Mouse (Mus musculus): ENCODE results near the gene Retreg3. TPM values are rescaled to one million over a fixed set of nuclear protein-coding genes. Genes with fewer than 3 reads are reported as not detected.

Gene Retreg3
- polyA plus RNA-seq, 1 experiment from 2014 or later: 18.4 TPM

GRCm38 (mm10) chr11:101140164-101140819 is 20.6 kb upstream of the Retreg3 start:
- WGBS: 18% methylated on average over 27 of the region's 27 CpGs
- Histone ChIP-seq H3K9ac (ENCODE audit: low read length) (peak overlapping the region; percentile 42), H3K4me2 (ENCODE audit: low read depth, low read length) (peak overlapping the region; percentile 55), H3K27ac (ENCODE audit: low read length) (peak overlapping the region; percentile 7; the same call in 1 of the 2 replicates), H3K4me3 (ENCODE audit: low read length) (peak overlapping the region; percentile 30), H3K36me3 (ENCODE audit: control insufficient read depth, insufficient read depth, low read length) (no peaks in the 10 kb centered on the region), H3K27me3 (ENCODE audit: control insufficient read depth, insufficient read depth, low read depth, low read length) (no peaks in the 10 kb centered on the region), H3K4me1 (replicated peaks; ENCODE audit: control insufficient read depth, insufficient read depth, low read length) (peaks cover 7% of the 10 kb centered on the region), H3K9me3 (ENCODE audit: control insufficient read depth, low read length) (no peaks in the 10 kb centered on the region)
- peak; percentile 66 for ATAC-seq (ENCODE audit: low read depth)

DNA sequence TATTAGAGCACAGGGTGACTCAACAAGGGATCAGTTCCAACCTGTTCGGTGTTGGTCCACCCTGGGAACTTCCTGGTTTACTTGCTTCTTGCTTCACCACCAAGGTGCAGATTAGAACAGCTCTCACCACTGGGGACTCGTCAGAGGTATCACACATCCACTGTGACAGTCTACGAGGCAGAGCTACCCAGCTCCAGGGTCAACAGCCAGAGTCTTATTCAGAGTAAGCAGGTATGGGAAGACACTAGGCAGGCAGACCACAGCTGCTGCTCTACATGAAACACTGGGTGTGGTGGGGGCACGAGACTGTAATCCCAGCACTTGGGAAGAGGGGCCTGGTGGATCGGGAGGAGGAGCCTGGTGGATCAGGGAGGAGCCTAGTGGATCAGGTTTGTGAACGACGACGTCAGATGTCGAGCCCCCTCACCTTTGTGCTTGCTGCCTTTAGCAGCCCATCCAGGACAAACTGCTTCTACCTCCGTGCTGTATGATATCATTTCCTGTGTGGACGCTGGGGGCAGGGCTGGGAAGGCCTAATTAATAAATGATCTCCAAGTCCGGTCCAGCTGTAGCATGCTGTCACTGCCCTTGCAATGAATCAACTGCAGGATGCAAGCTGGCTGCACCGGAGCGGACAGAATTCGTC is 19.0 kb upstream of the Retreg3 start:
- Histone ChIP-seq H3K27ac (ENCODE audit: low read length) (no peak overlapping the region), H3K4me3 (ENCODE audit: low read length) (peak overlapping the region; percentile 17), H3K4me1 (replicated peaks; ENCODE audit: control insufficient read depth, insufficient read depth, low read length) (peaks cover 3% of the 10 kb centered on the region), H3K27me3 (ENCODE audit: control insufficient read depth, insufficient read depth, low read depth, low read length) (no peaks in the 10 kb centered on the region), H3K9me3 (ENCODE audit: control insufficient read depth, low read length) (no peaks in the 10 kb centered on the region), H3K4me2 (ENCODE audit: low read depth, low read length) (peak overlapping the region; percentile 31), H3K9ac (ENCODE audit: low read length) (no peak overlapping the region), H3K36me3 (ENCODE audit: control insufficient read depth, insufficient read depth, low read length) (no peaks in the 10 kb centered on the region)
- WGBS: 17% methylated on average over 15 of the region's 15 CpGs
- peak; percentile 44 for ATAC-seq (ENCODE audit: low read depth)

GRCm38 (mm10) chr11:101137000-101137399 is 17.3 kb upstream of the Retreg3 start:
- 58% methylated on average over 7 of the region's 7 CpGs for whole genome bisulfite sequencing
- Histone ChIP-seq H3K9ac (ENCODE audit: low read length) (no peak overlapping the region), H3K4me2 (ENCODE audit: low read depth, low read length) (no peak overlapping the region), H3K27ac (ENCODE audit: low read length) (no peak overlapping the region), H3K36me3 (ENCODE audit: control insufficient read depth, insufficient read depth, low read length) (no peaks in the 10 kb centered on the region), H3K27me3 (ENCODE audit: control insufficient read depth, insufficient read depth, low read depth, low read length) (no peaks in the 10 kb centered on the region), H3K4me1 (replicated peaks; ENCODE audit: control insufficient read depth, insufficient read depth, low read length) (0 out of 2 replicates have a peak, but pooled peaks cover 2% of the 10 kb centered on the region), H3K9me3 (ENCODE audit: control insufficient read depth, low read length) (no peaks in the 10 kb centered on the region), H3K4me3 (ENCODE audit: low read length) (no peak overlapping the region)
- no peak for ATAC-seq (ENCODE audit: low read depth)

- H3K9ac ChIP-seq (ENCODE audit: low read length): no peak overlapping the region
- WGBS: 66% methylated on average over 13 of the region's 13 CpGs
- H3K4me3 ChIP-seq (ENCODE audit: low read length): no peak overlapping the region
- no peak overlapping the region for H3K4me2 ChIP-seq (ENCODE audit: low read depth, low read length)
- H3K27ac ChIP-seq (ENCODE audit: low read length): no peak overlapping the region
- H3K36me3 ChIP-seq (ENCODE audit: control insufficient read depth, insufficient read depth, low read length): no peaks in the 10 kb centered on the region
- no peaks in the 10 kb centered on the region for H3K27me3 ChIP-seq (ENCODE audit: control insufficient read depth, insufficient read depth, low read depth, low read length)
- 0 out of 2 replicates have a peak, but pooled peaks cover 4% of the 10 kb centered on the region for H3K4me1 ChIP-seq (replicated peaks; ENCODE audit: control insufficient read depth, insufficient read depth, low read length)
- peaks cover 4% of the 10 kb centered on the region for H3K9me3 ChIP-seq (ENCODE audit: control insufficient read depth, low read length)
- no peak for ATAC-seq (ENCODE audit: low read depth)
These were observed 14.6 kb upstream of the Retreg3 start for GRCm38 (mm10) chr11:101134217-101134865.

DNA sequence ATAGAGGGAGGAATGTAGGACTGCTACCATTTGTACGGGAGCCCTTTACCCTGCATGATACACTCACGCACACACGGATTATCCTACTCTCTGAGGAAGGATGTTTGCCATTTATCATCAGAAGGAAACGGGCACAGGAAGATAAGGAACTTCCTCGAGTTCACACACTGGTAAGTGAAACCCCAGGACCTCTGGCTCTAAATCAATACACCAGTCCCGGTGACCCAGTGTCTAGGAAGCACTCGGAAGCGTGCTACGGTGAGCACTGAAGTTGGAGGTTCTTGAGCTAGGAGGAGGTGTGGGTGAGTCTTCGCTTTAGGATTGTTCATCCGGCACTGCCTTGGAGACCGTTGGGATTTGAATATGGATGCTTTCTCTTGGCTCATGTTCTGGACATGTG is 13.3 kb upstream of the Retreg3 start:
- no peaks in the 10 kb centered on the region for H3K36me3 ChIP-seq (ENCODE audit: control insufficient read depth, insufficient read depth, low read length)
- H3K4me1 ChIP-seq (replicated peaks; ENCODE audit: control insufficient read depth, insufficient read depth, low read length): 0 out of 2 replicates have a peak, but pooled peaks cover 4% of the 10 kb centered on the region
- no peak overlapping the region for H3K27ac ChIP-seq (ENCODE audit: low read length)
- H3K4me2 ChIP-seq (ENCODE audit: low read depth, low read length): no peak overlapping the region
- H3K9me3 ChIP-seq (ENCODE audit: control insufficient read depth, low read length): peaks cover 4% of the 10 kb centered on the region
- WGBS: 39% methylated on average over 12 of the region's 12 CpGs
- ATAC-seq (ENCODE audit: low read depth): peak; percentile 28; the same call in 1 of the 2 replicates
- no peaks in the 10 kb centered on the region for H3K27me3 ChIP-seq (ENCODE audit: control insufficient read depth, insufficient read depth, low read depth, low read length)
- no peak overlapping the region for H3K9ac ChIP-seq (ENCODE audit: low read length)
- H3K4me3 ChIP-seq (ENCODE audit: low read length): no peak overlapping the region

DNA sequence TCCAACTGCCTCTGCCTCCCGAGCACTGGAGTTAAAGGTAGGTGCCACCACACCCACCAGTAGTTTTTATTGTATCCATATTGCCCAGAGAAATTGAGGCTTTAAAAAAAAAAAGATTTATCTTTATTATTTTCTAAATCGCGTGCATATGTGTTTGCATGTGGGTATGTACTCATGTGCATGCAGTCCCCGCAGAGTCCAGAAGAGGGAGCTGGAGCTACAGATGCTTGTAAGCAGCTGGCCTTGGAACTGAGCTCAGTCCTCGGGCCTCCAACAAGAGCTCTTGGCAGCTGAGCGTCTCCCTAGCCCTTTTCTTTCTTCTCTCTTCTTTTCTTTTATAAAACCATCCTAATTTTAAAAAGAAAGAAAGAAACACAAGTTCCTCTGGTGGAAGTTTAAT is 12.0 kb upstream of the Retreg3 start:
- WGBS: 84% methylated on average over 6 of the region's 6 CpGs

DNA sequence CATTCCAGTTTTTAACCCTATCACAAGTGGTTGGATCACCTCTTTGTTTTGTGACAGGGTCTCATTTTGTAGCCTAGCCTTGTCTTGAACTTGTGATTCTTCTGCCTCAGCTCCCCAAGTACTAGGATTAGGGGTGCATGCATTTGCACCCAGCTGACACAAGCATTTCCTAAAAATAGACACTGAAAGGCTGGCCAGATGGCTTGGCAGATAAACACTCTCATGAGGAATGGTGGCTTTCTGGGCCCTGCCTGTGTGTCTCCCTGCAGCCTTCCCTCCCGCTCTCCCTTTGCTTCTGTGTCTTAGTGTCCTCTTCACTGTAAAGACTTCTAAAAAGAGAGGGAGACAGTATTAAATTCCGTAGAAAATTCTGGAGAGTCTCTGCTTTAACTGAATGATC is 11.5 kb upstream of the Retreg3 start:
- Histone ChIP-seq H3K9ac (ENCODE audit: low read length) (no peak overlapping the region), H3K4me1 (replicated peaks; ENCODE audit: control insufficient read depth, insufficient read depth, low read length) (0 out of 2 replicates have a peak, but pooled peaks cover 4% of the 10 kb centered on the region), H3K27me3 (ENCODE audit: control insufficient read depth, insufficient read depth, low read depth, low read length) (no peaks in the 10 kb centered on the region), H3K4me2 (ENCODE audit: low read depth, low read length) (no peak overlapping the region), H3K27ac (ENCODE audit: low read length) (no peak overlapping the region), H3K36me3 (ENCODE audit: control insufficient read depth, insufficient read depth, low read length) (peaks cover 8% of the 10 kb centered on the region), H3K4me3 (ENCODE audit: low read length) (no peak overlapping the region), H3K9me3 (ENCODE audit: control insufficient read depth, low read length) (peaks cover 6% of the 10 kb centered on the region)
- ATAC-seq (ENCODE audit: low read depth): no peak
- WGBS: 90% methylated on average over 2 of the region's 2 CpGs

More for the DNA sequence above, 12.0 kb upstream of the Retreg3 start:
- 0 out of 2 replicates have a peak, but pooled peaks cover 4% of the 10 kb centered on the region for H3K4me1 ChIP-seq (replicated peaks; ENCODE audit: control insufficient read depth, insufficient read depth, low read length)
- H3K36me3 ChIP-seq (ENCODE audit: control insufficient read depth, insufficient read depth, low read length): peaks cover 3% of the 10 kb centered on the region
- H3K4me2 ChIP-seq (ENCODE audit: low read depth, low read length): no peak overlapping the region
- no peak overlapping the region for H3K27ac ChIP-seq (ENCODE audit: low read length)
- H3K9me3 ChIP-seq (ENCODE audit: control insufficient read depth, low read length): peaks cover 6% of the 10 kb centered on the region
- no peak overlapping the region for H3K4me3 ChIP-seq (ENCODE audit: low read length)
- ATAC-seq (ENCODE audit: low read depth): no peak
- no peaks in the 10 kb centered on the region for H3K27me3 ChIP-seq (ENCODE audit: control insufficient read depth, insufficient read depth, low read depth, low read length)
- no peak overlapping the region for H3K9ac ChIP-seq (ENCODE audit: low read length)

DNA sequence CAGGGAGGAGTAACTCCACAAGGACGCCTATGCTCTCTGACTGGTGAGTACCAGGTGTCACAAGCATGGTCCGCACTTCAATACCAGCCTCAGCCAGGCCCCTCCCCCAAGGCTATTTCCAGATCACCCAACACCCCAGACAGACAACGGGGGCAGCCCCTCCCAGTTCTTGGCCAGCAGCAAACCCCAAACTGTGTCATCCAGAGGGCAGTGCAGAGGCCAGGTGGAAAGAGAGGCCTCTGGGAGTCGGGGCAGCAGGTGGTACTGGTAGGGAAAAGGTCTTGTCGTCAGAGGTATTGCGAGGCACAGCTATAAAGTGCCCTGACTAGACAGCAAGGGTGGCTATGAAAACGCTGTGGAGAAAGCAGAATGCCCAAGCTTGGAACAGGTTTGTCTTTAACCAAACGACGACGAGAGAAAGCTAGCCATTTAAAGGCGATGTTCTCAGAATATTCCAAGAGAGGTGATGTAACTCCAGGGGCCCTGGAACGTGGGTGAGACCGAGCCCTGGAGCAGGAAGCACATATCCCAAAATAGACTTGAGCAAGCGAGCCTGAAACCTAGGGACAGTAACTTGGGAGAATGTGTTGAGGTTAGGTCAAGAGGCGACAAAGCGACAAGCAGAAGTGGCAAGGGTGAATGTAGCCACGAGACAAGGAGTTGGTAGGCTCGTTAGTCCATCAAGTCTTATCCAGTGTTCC is 10.5 kb upstream of the Retreg3 start:
- ATAC-seq (ENCODE audit: low read depth): 0 out of 2 replicates have a peak, but pooled peaks have one; percentile 15
- 0 out of 2 replicates have a peak, but pooled peaks cover 4% of the 10 kb centered on the region for H3K4me1 ChIP-seq (replicated peaks; ENCODE audit: control insufficient read depth, insufficient read depth, low read length)
- no peak overlapping the region for H3K4me2 ChIP-seq (ENCODE audit: low read depth, low read length)
- H3K4me3 ChIP-seq (ENCODE audit: low read length): no peak overlapping the region
- WGBS: 35% methylated on average over 18 of the region's 18 CpGs
- peaks cover 6% of the 10 kb centered on the region for H3K9me3 ChIP-seq (ENCODE audit: control insufficient read depth, low read length)
- peak overlapping the region; percentile 13; the same call in 1 of the 2 replicates for H3K9ac ChIP-seq (ENCODE audit: low read length)
- H3K27me3 ChIP-seq (ENCODE audit: control insufficient read depth, insufficient read depth, low read depth, low read length): no peaks in the 10 kb centered on the region
- peaks cover 16% of the 10 kb centered on the region for H3K36me3 ChIP-seq (ENCODE audit: control insufficient read depth, insufficient read depth, low read length)
- H3K27ac ChIP-seq (ENCODE audit: low read length): no peak overlapping the region
